21 mouse cellular contexts compared by ENCODE assay signal in genomic region chr10:116334120-116334519, GRCm38 (mm10). TPM values are rescaled to one million over a fixed set of nuclear protein-coding genes. Genes with fewer than 3 reads are reported as not detected.
"Had no signal": no experiment of that assay in that cellular context is flagged by ENCODE, and none has a peak within 500 bp of the region (broad histone marks: within the 10 kb centered on the region; RNA-seq: fewer than 3 reads in every experiment).

No protein-coding gene starts in this region.

- H3K27ac ChIP-seq: layer of hippocampus, adult 2 months; limb, embryonic 15.5 days; liver, embryonic 14.5 days; macrophage; neural tube, embryonic 12.5 days; neural tube, embryonic 15.5 days; stomach, postnatal 0 days had no signal

- H3K36me3 ChIP-seq: limb, embryonic 15.5 days; neural tube, embryonic 12.5 days; neural tube, embryonic 15.5 days had no signal

- DNase-seq: kidney, adult 2 months; kidney, postnatal 25 days; layer of hippocampus, adult 9-11 months; liver, postnatal 0 days; lung, embryonic 14.5 days; right cerebral cortex, adult 18-20 months; right cerebral cortex, postnatal 14 days; right cerebral cortex, postnatal 4 days; thymus, adult 2 months; thymus, postnatal 14 days; thymus, postnatal 4 days had no signal

- ATAC-seq: intestine, embryonic 16.5 days; liver, postnatal 0 days; lung, postnatal 0 days had no signal

- H3K4me1 ChIP-seq: neural tube, embryonic 12.5 days had no signal

- H3K9ac ChIP-seq: limb, embryonic 15.5 days; liver, embryonic 14.5 days; liver, postnatal 0 days; lung, embryonic 14.5 days; neural tube, embryonic 12.5 days; neural tube, embryonic 15.5 days had no signal

- H3K4me2 ChIP-seq: limb, embryonic 15.5 days; liver, embryonic 11.5 days; lung, embryonic 14.5 days; neural tube, embryonic 12.5 days; neural tube, embryonic 15.5 days had no signal

- H3K27me3 ChIP-seq: limb, embryonic 15.5 days; neural tube, embryonic 12.5 days; neural tube, embryonic 15.5 days had no signal

- H3K4me3 ChIP-seq: layer of hippocampus, adult 2 months; limb, embryonic 15.5 days; neural tube, embryonic 12.5 days; neural tube, embryonic 15.5 days had no signal

- H3K9me3 ChIP-seq: limb, embryonic 15.5 days; neural tube, embryonic 12.5 days; neural tube, embryonic 15.5 days had no signal

RNA-seq across cellular contexts. Expression of gene Ptprb, which starts 58.8 kb away (rescaled TPM):
- polyA plus RNA-seq: macrophage had no signal
